Mouse (Mus musculus): ENCODE data around the gene Ism2. TPM values are rescaled to one million over a fixed set of nuclear protein-coding genes. Genes with fewer than 3 reads are reported as not detected.
"Not testable (repeated sequence)": the region's sequence is repeated elsewhere in the genome, so short reads cannot be mapped to it uniquely, and the experiment has no call there.

The Ism2 gene
- polyA plus RNA-seq, 1 experiment from 2014 or later: 1.1 TPM

GRCm38 (mm10) chr12:87327610-87328009, 28.1 kb upstream of the Ism2 start:
- Histone ChIP-seq H3K4me1 (0 out of 2 replicates have a peak, but pooled peaks cover 5% of the 10 kb centered on the region), H3K27me3 (no peaks in the 10 kb centered on the region), H3K4me2 (no peak overlapping the region), H3K4me3 (replicated peaks) (no peak overlapping the region), H3K9ac (no peak overlapping the region), H3K9me3 (replicated peaks) (no peaks in the 10 kb centered on the region), H3K27ac (no peak overlapping the region), H3K36me3 (peaks cover 9% of the 10 kb centered on the region)
- WGBS: 32% methylated on average over 7 of the region's 7 CpGs
- ATAC-seq (replicated peaks; ENCODE audit: low FRiP score): no peak

DNA sequence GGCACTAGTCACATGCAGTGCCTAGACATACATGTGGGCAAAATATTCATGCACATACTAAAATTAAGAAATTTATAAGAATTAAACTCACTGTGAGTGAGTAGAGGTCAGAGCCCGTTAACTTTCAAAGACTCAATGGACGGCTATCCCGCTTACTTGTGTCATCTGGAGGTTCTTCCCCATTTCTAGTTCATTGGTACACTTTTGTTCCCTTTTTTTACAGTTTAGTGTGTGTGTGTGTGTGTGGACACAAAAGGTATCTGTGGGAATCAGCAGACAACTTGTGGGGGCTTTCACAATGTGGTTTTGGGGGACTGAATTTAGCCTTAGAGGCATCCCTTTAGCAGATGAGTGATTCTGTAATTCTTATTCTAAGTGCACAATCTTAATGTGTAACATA, 25.9 kb upstream of the Ism2 start:
- peaks cover 14% of the 10 kb centered on the region for H3K36me3 ChIP-seq
- ATAC-seq (replicated peaks; ENCODE audit: low FRiP score): no peak
- H3K4me1 ChIP-seq: no peaks in the 10 kb centered on the region
- no peak overlapping the region for H3K27ac ChIP-seq
- 93% methylated on average over 3 of the region's 3 CpGs for WGBS
- H3K9ac ChIP-seq: no peak overlapping the region
- no peaks in the 10 kb centered on the region for H3K27me3 ChIP-seq
- H3K4me2 ChIP-seq: no peak overlapping the region
- no peak overlapping the region for H3K4me3 ChIP-seq (replicated peaks)
- H3K9me3 ChIP-seq (replicated peaks): no peaks in the 10 kb centered on the region

DNA sequence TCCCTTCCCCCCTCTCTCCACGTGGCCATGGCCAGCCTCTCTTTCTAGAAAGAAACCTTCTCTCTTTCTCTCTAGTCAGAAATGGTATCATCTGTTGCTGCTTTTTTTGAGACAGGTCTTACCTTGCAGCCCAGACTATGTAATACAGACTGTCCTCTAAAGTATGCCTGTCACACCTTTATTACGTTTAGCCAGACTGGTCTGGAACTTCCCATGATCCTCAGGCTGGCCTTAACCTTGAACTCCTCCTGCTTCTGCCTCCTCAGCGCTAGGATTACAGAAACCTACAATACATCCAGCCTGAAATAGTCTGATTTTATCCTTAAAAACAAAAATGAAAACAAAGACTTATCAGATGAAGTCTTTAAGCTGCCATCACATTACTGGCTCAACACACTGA, 19.7 kb upstream of the Ism2 start:
- Histone ChIP-seq H3K4me2 (no peak overlapping the region), H3K27ac (no peak overlapping the region), H3K36me3 (peaks cover 10% of the 10 kb centered on the region), H3K27me3 (no peaks in the 10 kb centered on the region), H3K9me3 (replicated peaks) (no peaks in the 10 kb centered on the region), H3K9ac (no peak overlapping the region), H3K4me3 (replicated peaks) (no peak overlapping the region), H3K4me1 (no peaks in the 10 kb centered on the region)
- ATAC-seq (replicated peaks; ENCODE audit: low FRiP score): no peak
- WGBS: 82% methylated on average over 3 of the region's 3 CpGs

GRCm38 (mm10) chr12:87317951-87318350, 18.4 kb upstream of the Ism2 start:
- H3K9me3 ChIP-seq (replicated peaks): no peaks in the 10 kb centered on the region
- no peak overlapping the region for H3K9ac ChIP-seq
- 82% methylated on average over 1 of the region's 1 CpGs for WGBS
- ATAC-seq (replicated peaks; ENCODE audit: low FRiP score): no peak
- H3K27me3 ChIP-seq: no peaks in the 10 kb centered on the region
- peaks cover 10% of the 10 kb centered on the region for H3K36me3 ChIP-seq
- no peak overlapping the region for H3K27ac ChIP-seq
- H3K4me1 ChIP-seq: no peaks in the 10 kb centered on the region
- no peak overlapping the region for H3K4me2 ChIP-seq
- no peak overlapping the region for H3K4me3 ChIP-seq (replicated peaks)

DNA sequence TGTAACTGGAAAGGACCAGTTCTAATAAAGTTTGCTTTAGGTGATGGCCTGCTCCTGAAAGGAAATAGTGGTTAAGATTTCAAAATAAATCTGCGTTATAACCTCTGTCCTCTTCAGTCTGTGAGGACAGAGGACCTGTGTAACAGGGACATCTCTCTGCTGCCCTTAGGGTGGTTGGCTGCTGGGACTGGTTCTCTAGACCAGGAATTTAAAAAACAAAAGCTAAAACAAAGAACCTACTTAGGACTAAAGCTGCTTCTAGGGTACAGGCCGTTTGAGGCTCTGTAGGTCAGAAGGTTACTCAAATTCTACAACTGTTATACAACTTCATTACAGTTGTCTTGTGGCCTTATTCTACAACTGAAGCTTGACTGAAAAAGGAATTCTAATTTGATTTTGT, 13.6 kb upstream of the Ism2 start:
- no peaks in the 10 kb centered on the region for H3K27me3 ChIP-seq
- H3K9me3 ChIP-seq (replicated peaks): no peaks in the 10 kb centered on the region
- H3K4me3 ChIP-seq (replicated peaks): no peak overlapping the region
- ATAC-seq (replicated peaks; ENCODE audit: low FRiP score): no peak
- H3K4me2 ChIP-seq: no peak overlapping the region
- H3K27ac ChIP-seq: no peak overlapping the region
- H3K9ac ChIP-seq: no peak overlapping the region
- 71% methylated on average over 2 of the region's 2 CpGs for WGBS
- H3K36me3 ChIP-seq: peaks cover 47% of the 10 kb centered on the region
- H3K4me1 ChIP-seq: no peaks in the 10 kb centered on the region

- H3K4me1 ChIP-seq; ATAC-seq (replicated peaks; ENCODE audit: low FRiP score); H3K4me3 ChIP-seq (replicated peaks); H3K27me3 ChIP-seq; H3K9ac ChIP-seq; H3K27ac ChIP-seq; H3K4me2 ChIP-seq; H3K9me3 ChIP-seq (replicated peaks): not testable (repeated sequence)
- WGBS: 81% methylated on average over 4 of the region's 4 CpGs
- H3K36me3 ChIP-seq: peaks cover 29% of the 10 kb centered on the region
Measured at GRCm38 (mm10) chr12:87306584-87306844, 7.0 kb upstream of the Ism2 start.

- Histone ChIP-seq H3K36me3 (peaks cover 23% of the 10 kb centered on the region), H3K4me2 (no peak overlapping the region), H3K27me3 (peaks cover 9% of the 10 kb centered on the region; the same call in 1 of the 2 replicates), H3K9ac (no peak overlapping the region), H3K4me1 (no peaks in the 10 kb centered on the region), H3K27ac (no peak overlapping the region), H3K4me3 (replicated peaks) (no peak overlapping the region), H3K9me3 (replicated peaks) (no peaks in the 10 kb centered on the region)
- WGBS: 51% methylated on average over 13 of the region's 13 CpGs
- ATAC-seq (replicated peaks; ENCODE audit: low FRiP score): no peak
Measured at GRCm38 (mm10) chr12:87305767-87306583, 6.5 kb upstream of the Ism2 start.

GRCm38 (mm10) chr12:87301189-87301588, 1.7 kb upstream of the Ism2 start:
- Histone ChIP-seq H3K27me3 (peaks cover 37% of the 10 kb centered on the region), H3K4me1 (peaks cover 15% of the 10 kb centered on the region), H3K36me3 (no peaks in the 10 kb centered on the region), H3K4me2 (no peak overlapping the region), H3K9ac (no peak overlapping the region), H3K9me3 (replicated peaks) (no peaks in the 10 kb centered on the region), H3K27ac (no peak overlapping the region), H3K4me3 (replicated peaks) (no peak overlapping the region)
- 56% methylated on average over 4 of the region's 4 CpGs for WGBS
- no peak for ATAC-seq (replicated peaks; ENCODE audit: low FRiP score)

DNA sequence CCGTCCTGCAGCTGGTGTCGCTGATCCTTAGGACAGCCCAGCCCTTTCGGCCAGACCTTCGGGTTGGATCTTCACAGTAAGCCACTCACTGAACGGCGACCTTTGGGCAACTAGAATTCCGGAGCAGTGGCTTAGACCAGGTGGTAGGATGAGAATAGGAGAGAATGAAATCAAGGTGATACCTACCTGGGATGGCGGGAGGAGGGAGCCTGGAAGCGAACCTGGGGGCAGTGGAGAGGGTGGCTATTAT, 861 bp upstream of the Ism2 start:
- Histone ChIP-seq H3K9me3 (replicated peaks) (no peaks in the 10 kb centered on the region), H3K27ac (no peak overlapping the region), H3K4me3 (replicated peaks) (peak overlapping the region; percentile 73), H3K36me3 (no peaks in the 10 kb centered on the region), H3K27me3 (peaks cover 37% of the 10 kb centered on the region), H3K4me1 (peaks cover 15% of the 10 kb centered on the region), H3K4me2 (peak overlapping the region; percentile 97), H3K9ac (peak overlapping the region; percentile 67; the same call in 1 of the 2 replicates)
- WGBS: under 1% methylated on average over 9 of the region's 9 CpGs
- no peak for ATAC-seq (replicated peaks; ENCODE audit: low FRiP score)

DNA sequence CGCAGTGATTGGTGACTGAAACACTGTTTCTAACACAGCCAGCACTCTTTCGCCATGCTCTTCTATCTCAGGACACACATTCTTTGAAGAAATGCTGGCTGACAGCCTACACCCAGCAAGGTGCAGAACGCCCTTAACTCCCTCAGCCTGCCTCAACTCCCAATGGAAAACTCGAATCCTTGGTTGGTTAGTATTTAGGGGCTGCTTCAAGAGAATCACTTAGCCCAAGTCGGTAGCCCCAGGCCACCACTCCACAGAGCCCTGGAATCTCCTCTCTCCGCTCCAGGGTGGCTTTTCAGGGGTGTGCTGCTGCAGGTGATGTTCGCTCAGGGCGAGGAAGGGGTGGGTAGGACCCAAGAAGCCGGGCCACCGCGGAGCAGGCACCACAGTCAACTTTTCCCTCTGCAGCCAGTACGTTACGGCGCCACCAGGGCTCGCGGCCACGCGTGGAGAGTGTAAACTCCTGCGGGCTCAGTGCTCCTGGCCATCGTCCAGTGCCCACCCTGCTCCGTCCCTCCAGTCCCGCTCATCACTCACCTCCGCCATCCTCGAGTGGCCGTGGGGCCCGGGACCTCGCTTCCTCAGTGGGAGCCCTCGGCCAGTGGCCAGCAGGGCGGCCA, 358 bp downstream of the Ism2 start:
- no peaks in the 10 kb centered on the region for H3K9me3 ChIP-seq (replicated peaks)
- H3K4me1 ChIP-seq: peaks cover 15% of the 10 kb centered on the region
- no peak; the same call in 1 of the 2 replicates for ATAC-seq (replicated peaks; ENCODE audit: low FRiP score)
- WGBS: 9% methylated on average over 29 of the region's 29 CpGs
- no peak overlapping the region for H3K27ac ChIP-seq
- H3K36me3 ChIP-seq: no peaks in the 10 kb centered on the region
- peak overlapping the region; percentile 73 for H3K4me3 ChIP-seq (replicated peaks)
- H3K27me3 ChIP-seq: peaks cover 37% of the 10 kb centered on the region
- H3K4me2 ChIP-seq: peak overlapping the region; percentile 97
- H3K9ac ChIP-seq: peak overlapping the region; percentile 67

- H3K36me3 ChIP-seq: no peaks in the 10 kb centered on the region
- H3K9me3 ChIP-seq (replicated peaks): no peaks in the 10 kb centered on the region
- H3K4me3 ChIP-seq (replicated peaks): no peak overlapping the region
- no peak overlapping the region for H3K27ac ChIP-seq
- H3K4me2 ChIP-seq: no peak overlapping the region
- no peak for ATAC-seq (replicated peaks; ENCODE audit: low FRiP score)
- no peak overlapping the region for H3K9ac ChIP-seq
- WGBS: 68% methylated on average over 6 of the region's 6 CpGs
- no peaks in the 10 kb centered on the region for H3K4me1 ChIP-seq
- peaks cover 10% of the 10 kb centered on the region for H3K27me3 ChIP-seq
Measured at GRCm38 (mm10) chr12:87293934-87294333, 5.6 kb downstream of the Ism2 start.

DNA sequence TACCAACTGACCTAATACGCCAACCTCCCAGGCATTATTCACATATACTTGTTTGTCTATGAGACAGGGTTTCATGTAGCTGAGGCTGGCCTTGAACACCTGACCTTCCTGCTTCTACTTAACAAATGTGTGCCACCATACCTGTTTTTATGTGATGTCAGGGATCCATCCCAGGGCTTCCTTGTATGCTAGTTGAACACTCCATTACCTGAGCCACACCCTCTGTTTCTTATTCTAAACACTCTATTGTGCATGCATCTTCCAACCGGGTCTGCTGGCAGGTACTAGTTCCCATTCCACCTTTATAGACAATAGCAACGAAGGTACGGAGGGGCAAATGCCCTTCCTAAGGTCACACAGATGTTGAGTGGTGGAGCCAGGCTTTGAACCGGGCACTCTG, 10.4 kb downstream of the Ism2 start:
- Histone ChIP-seq H3K4me1 (no peaks in the 10 kb centered on the region), H3K4me2 (no peak overlapping the region), H3K27me3 (no peaks in the 10 kb centered on the region), H3K4me3 (replicated peaks) (no peak overlapping the region), H3K9me3 (replicated peaks) (no peaks in the 10 kb centered on the region), H3K9ac (no peak overlapping the region), H3K36me3 (no peaks in the 10 kb centered on the region), H3K27ac (no peak overlapping the region)
- no peak for ATAC-seq (replicated peaks; ENCODE audit: low FRiP score)
- WGBS: 90% methylated on average over 5 of the region's 5 CpGs

DNA sequence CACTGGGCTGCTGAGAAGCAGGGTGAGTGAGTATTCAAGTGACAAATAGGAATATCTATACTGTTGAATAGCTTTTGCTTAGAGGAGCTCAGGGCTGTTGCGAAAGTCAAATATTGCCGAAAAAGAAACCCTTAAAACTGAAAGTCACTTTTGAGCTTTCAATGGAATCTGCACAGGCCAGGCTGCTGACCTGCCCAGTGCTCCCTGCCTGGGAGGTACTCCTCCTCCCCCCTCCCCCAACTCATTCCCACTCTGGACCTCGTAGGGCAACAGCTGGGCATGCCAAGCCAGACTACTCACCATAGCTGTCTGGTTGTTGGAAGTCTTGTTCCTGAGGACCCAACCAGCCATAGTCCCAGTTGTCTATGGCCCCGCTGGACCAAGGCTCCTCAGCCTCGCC, 14.8 kb downstream of the Ism2 start:
- no peaks in the 10 kb centered on the region for H3K9me3 ChIP-seq (replicated peaks)
- 81% methylated on average over 5 of the region's 5 CpGs for WGBS
- ATAC-seq (replicated peaks; ENCODE audit: low FRiP score): no peak
- H3K4me3 ChIP-seq (replicated peaks): no peak overlapping the region
- no peaks in the 10 kb centered on the region for H3K27me3 ChIP-seq
- H3K27ac ChIP-seq: no peak overlapping the region
- H3K4me2 ChIP-seq: no peak overlapping the region
- H3K4me1 ChIP-seq: peaks cover 5% of the 10 kb centered on the region
- no peak overlapping the region for H3K9ac ChIP-seq
- no peaks in the 10 kb centered on the region for H3K36me3 ChIP-seq

All from kidney, embryonic 15.5 days (tissue).